Mouse (Mus musculus) heart, adult 9 months (tissue): Measurements from ENCODE around the gene Eif3d.

Experiments
- DNase-seq, 2 experiments: peaks; one replicate each; pipeline ENCODE4 v3.0.0; 2022; ENCODE audit warnings: low spot score in 2 of 2

Gene Eif3d

DNA sequence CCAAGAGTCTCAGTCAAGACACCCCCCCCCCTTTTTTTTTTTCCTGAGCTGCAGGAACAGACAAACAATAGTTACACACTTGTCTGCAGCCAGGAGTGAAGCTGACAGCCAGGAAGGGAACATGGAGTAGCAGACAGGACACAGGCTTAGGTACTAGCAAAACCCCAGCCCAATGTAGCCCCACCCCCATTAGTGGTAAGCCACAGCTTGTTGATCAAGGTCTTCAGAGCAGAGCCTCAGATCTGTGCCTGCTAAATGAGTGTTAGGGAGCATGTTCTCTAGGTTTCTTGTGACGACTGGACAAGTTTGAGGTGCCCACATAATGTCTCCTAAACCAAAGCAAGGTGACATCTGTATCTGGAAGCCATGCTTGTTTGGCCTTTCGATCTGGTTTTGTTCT lies 16.3 kb downstream of the Eif3d start:
- no peak for DNase-seq

DNA sequence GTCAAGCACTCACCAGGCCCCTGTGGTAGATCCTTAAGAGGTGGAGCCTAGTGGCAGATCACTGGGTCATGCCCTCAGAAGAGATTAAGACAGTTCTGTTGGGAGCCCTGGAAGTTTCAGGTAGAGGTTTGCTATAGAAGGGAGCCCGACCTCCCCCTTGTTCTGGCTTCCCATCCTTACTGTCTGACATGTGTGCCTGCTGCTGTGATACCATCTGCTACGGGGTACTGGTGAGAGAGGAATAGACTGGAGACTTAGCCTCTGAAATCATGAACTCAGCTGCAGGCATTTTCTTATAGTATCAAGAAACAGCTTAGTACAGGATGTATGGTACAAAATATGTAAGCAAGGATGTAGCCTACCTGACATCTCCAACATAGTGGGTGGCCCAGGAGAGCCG lies 17.7 kb downstream of the Eif3d start:
- DNase-seq, result no peak

DNA sequence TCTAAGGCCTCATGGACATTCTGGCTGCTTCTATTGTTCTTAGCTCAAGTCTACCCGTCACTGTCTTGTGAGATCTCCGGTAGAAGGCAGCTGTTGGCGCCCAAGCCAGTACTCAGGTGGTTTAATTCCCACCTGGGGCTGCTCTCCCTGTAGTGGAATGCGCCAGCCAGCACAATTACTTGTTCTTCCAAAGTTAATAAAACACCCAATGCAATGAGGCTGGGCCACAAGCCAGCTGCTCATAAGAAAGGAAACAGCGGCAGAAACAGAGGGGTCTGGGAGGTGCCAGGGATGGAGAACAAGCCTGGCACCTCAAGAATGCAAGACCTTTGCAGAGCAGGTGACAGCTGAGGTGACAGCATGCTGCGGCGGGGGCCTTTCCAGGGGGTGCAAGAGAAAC lies 21.6 kb downstream of the Eif3d start:
- DNase-seq, result no peak

DNA sequence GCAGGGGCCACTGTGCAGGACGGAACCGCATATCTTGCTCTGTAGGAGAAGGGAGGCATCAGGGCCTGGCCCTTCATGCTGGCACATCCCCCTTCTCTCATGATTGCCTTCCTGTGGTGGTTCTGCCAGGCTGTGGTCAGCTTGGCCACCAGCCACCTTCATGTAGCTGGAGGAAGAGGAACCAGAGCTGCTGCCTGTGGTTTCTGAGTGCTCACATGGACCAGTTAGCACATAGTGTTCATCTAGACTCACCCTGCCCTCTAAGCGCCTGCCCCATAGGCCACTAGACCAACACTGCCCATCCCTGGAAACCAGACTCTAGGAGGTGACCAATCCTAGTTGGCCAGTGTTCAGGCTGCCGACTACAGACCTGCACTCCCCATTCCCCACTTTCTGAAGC lies 24.9 kb downstream of the Eif3d start:
- peak; percentile 47 to 76 for DNase-seq

DNA sequence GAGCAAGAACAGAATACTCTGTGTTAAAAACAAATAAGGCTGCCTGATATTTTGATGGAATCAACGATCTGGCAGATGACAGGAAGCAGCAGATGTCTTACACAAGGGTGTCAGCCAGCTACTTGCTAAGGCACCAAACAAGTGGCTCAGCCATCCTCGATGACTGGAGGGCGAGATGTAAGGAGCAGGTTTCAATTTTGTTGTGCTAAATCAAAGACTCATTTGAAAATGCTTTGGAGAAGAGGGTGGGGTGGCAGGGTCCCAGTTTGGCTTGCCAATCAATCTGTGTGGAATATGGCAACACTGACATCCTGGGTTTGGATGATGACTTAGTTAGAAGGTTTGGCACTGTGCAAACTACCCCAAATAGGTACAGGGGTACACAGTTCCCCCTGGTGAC lies 29.1 kb downstream of the Eif3d start:
- no peak for DNase-seq

DNA sequence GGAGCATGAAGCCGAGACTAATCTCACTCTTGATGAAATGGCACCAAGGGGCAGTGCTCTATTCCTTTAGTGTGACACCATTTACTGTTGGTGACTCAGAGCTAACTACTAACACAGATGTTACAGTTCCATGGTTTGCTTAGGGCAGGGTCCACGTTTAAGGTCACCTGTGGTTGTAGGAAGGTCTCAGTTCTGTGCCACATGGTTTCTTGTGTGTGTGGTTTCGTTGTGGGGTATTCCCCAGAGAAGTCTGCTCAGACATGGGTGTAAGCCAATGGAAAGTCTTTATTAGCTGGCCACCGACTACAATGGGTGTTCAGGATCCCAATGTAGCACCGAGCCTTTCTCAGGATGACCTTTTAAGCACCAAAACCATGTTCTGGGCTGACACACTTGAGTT lies 32.1 kb downstream of the Eif3d start:
- DNase-seq, result no peak

DNA sequence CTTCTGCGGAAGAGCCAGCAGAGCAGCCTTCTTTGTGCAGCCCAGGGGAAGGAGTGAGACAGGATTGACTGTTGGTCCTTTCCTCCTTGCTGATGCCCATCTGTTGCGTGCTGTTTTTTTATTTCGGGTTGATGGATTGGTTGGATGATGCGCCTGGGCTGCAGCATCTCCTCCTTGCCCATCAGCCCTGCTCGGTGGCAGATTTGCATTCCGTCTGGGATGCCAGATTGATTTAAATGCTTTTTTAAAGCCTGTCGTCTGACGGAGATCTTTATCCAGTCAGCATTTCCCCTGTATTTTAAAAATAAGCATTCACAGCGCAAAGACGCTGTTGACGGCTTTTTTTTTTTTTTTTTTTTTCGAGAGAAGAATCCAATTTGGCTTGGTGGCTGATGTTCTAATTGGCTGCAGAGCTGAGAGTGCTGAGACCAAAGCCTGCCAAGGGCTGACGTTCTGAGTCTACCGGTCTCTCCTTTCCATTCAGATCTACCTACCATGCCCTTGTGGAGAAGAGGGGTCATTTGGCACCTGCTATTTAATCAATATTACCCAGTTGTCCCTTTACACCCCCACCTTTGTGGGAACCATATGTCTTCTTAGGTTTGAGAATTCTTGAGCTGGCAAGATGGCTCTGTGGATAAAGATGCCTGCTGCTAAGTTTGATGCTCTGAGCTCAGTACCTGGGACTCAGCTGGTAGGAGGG lies 34.8 kb downstream of the Eif3d start:
- no peak for DNase-seq

DNA sequence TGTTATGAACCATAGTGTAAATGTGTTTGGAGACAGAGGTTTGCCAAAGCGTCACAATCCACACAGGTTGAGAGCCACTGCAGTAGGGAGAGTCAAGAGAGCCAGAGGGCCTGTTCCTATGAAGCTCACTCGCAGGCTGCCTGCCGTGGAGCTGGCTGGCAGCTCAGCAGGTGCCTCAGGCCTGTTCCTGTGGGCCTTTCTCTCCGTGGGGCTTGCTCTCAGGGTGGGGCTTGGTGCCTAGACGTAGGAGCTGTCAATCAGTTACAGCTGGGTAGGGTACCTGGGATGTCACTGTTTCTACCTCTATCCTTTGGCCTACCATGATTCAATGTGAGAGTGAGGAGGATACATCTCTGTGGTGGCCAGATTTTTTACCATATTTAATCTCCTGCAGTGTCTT lies 35.6 kb downstream of the Eif3d start:
- DNase-seq, result no peak

DNA sequence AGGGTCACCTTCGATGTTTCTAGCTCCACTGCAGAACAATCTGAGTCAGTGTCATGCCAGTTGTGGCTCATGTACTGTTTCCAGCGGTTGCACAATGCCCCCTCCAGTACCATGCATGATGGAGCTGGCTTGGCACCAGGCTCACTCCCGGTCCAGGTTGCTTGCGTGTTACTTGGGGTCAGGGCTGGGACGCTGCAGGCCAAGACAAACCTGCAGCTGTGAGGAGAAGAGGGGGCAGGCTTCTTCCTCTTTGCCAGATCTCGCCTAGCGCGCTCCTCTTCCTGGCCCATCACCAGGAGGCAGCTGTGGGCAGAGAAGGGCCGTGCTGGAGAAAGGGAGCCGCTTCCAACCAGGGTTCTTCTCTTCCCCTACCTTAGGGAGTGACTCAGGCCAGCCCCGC lies 36.3 kb downstream of the Eif3d start:
- DNase-seq, result no peak

DNA sequence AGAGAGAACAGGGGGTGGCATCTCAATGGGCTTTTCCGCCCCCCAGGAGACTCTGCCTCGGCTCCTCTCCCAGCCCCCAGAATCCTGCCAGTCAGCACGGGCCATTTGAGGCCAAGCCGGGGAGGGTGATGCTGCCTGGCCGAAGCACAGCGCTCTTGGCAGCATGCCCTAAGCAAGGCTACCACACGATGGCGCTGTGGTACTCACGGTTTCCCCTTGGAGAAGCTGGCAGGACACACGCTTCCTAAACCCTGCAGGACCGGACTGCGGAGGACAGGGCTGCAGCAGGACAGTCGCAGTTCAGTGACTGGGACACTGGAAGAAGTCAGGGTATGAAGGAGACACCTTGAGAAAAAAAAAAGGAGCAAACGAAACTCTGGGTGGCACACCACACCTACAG lies 36.8 kb downstream of the Eif3d start:
- peak; percentile 95 to 99 for DNase-seq

DNA sequence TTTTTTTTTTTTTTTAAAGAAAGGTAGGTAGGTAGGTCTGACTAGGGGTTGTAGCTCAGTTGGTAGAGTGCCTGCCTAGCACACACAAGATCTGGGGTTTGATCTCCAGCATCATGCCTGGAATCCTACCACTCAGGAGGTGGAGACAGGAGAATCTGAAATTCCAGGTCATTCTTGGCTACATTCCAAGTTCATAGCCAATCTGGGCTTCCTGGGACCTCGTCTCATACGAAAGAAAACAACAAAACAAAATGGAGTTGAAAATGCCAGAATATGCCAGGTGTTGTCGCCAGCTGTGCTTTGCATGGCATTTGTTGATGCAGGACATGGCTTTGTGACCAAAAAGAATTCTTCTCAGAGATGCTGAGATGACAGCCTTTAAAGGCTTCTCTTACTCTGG lies 37.4 kb downstream of the Eif3d start:
- DNase-seq, result no peak

DNA sequence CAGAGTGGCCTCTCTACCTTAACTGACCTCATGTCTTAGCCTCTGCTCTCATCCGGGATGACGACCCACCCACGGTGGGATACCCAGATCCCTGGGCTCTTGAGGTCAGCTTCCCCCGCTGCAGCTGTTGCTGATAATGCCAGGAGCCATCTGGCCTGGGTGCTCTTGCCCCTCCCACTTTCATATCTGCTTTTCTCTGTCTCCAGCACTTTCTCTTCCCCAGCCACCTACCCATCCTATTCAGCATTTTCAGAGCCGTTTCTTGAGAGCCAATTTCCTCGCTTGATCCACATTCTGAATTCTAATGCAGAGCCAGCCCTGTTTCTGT lies 39.0 kb downstream of the Eif3d start:
- peak; percentile 37 to 56 for DNase-seq

DNA sequence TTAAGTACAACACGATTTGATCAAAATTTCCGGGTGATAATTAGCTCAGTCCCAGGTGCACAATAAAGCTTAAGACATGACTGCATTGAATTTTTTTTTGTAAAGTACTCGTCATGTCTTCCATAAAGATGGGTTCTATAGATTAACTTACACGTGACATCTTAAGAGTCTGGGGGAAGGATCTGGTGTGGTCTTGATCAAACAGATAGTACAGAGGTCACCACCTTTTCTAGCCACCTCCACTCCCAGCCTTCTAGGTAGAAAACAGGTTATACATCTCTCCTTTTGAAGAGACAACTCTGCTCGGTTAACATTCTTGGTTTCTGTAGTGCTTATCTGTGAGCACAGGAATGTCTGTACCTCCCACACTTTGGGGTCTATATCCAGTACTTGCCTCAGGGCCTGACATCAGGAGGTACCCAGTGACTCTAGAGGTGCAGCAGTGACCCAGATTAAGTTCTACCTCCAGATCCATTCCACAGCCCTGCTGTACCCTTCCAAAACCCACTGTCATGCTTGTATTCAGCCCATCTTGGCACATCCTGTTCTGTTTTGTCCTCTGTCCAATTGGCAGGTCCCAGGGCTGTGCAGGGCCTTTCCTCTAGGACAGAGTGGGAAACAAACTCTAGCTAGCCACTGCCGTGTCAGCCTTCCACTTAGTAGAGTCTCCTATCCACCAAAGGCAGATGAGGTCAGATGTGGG lies 39.5 kb downstream of the Eif3d start:
- no peak for DNase-seq

DNA sequence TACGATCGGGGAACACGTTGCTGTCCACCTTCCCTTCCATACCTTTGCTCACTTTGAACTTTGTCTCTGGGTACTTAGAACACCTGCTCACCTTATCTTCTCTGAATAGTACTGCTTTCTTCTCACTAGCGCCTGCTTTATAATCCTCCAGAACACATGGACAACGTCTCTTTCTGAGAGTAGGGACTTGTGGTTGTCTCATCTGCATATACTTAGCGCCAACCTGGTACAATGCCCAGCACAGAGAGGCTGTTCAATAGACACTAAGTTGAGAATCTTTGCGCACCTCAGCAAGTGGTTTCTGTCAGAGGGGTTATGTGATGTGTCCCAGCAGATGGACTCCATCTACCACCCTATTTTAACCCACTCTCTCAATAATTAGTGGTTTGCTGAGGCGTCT lies 40.8 kb downstream of the Eif3d start:
- DNase-seq, result no peak

DNA sequence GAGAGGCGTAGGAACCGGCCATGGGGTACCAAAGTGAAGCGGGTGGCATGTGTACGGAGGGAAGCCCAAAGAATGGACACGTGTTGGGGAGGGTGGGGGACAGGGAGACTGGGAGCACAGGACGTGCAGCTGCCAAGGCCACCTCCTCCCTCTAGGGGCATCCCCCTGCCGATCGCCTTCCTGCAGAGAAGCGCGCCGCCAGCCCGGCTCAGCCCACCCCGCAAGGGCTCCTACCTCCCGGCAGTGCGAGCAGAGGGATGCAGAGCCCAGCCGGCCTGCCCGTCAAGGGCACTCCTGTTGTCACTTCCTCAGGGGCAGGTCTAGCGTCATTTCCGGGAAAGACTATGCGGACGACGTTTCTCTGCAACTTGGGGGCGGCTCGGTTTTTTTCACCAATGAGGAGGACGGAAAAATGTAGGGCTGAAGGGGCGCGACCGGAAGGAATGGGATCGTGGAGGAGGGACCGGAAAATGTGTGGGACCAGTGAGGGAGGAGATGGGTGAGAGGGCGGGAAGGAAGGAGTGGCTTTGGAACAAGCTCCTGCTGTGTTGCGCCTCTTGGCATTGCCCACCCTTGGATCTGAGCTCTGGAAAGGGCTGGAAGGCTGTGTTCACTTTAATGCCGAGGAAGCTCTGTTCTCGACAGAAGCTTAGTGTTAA lies 41.8 kb downstream of the Eif3d start, which contains the start of gene Txn2:
Gene Txn2, minus strand, starts transcription at position 334 of the 659 bp plus-strand sequence.
- peak; percentile 99 for DNase-seq

DNA sequence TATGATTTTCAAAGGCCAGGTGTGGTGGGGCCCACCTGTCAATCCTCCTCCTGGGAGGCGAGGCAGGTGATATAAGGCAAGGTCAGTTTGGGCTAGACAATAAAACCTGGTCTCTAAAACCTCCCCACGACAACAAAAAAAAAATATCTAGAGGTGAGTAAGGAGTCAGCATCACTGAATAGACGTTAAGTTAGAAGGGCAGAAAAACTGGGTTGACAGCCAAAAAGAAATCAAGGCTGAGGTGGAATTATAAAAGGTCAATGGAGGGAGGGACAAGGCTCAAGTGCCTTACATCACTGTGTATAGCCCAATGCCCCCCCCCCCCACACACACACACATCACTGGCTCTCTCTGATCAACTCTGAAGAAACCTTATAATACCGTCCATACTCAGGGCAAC lies 42.5 kb downstream of the Eif3d start:
- no peak for DNase-seq

DNA sequence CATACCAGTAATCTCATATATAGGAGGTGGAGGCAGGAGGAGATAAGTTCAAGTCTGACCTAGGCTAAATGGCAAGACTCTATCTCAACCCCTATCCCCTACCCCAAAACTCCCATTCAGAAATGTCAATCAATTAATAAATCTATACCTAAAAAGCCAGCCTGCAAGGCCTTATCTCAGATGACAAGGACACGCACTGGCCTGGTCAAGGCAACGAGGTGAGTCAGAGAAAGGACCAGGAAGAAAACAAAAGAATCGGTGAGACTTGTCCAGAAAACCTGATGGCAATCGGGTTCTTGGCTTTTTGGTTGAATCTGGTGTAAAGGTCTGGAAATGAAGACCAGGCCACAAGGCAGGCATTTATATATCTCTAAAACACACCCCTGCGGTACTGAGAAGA lies 43.7 kb downstream of the Eif3d start:
- DNase-seq, result no peak

DNA sequence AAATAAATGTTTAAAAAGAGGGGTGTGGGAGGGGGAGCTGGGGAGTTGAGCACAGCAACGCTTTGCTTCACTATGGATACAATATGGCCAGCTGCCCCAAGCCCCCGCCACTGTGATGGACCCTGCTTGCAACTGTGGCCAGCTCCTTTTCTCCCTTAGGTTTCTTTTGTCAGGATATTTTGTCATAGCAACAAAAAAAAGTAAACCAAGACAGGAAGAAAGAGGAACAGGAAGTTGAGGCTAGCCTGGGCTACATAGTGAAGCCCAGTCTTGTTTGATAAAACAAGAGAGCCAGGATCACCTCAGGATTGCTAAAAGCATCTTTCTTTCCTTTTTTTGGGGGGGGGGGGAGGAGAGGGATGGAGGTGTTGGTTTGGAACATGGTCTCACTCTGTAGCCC lies 45.4 kb downstream of the Eif3d start:
- DNase-seq, result no peak

DNA sequence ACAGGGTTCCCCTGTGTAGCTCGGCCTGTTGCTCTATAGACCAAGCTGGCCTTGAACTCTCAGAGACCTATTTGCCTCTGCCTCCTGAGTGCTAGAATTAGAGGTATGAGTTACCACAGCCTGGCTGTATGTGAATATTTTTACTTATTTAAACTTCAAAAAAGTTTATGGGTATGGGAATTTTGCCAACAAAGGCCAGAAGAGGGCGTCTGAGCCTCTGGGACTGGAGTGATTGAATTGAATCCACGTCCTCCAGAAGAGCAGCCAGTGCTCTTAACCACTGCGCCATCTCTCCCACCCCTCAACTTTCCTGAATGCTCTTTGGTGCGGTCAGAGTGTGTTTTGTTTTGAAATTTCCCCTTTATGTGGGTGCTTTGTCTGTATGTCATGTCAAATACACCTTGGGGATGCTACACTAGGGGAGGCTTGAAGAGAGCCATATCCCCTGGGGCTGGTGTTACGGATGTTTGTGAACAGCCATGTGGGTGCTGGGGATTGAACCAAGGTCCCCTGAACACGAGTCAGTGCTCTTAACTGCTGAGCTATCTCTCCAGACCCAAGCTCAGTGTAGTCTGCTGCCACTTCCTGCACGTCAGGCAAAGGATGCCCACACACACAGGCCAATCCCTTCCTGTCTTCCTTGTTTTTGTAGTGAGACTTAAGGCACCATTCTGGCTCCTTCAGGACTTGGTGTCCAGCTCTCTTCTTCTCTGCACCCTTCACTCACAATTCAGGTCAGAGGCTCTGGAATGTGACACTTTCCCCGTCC lies 47.2 kb downstream of the Eif3d start:
- no peak for DNase-seq

DNA sequence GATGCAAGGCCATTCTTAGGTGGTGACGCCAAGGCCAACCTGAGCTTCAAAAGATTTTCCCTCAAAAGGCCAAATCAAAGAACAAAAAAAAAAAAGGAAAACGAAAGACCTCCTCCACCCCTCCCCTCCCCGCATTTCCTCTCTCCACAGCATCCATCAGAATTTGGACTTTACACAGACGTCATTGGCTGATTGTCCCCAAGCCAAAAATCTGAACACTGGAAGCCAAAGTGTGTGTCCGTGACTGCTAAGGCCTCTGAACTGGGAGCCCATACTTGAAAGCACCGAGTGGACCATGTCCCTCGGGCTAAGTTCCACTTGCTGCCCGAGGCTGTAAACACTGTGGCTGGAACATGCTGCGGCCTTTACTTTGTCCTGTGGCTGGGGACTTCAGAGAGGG lies 47.9 kb downstream of the Eif3d start:
- DNase-seq, result no peak

DNA sequence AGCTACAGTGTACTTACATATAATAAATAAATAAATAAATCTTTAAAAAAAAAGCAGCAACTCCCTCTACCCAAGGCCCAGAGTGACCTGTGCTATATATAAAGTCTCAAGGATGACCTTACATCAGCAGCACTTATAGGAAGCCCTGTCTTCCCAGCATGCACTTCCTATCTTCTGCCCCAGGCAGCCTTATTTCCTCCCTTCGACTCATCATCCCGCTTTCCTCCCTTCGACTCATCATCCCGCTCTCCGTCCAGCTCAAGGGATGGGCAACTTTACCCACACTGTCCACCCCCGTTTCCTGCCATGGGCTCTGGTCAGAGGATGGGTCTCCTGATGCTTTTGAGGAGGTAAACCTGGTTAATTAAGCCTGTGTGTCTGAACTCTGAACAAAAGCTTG lies 49.0 kb downstream of the Eif3d start:
- no peak for DNase-seq
